11 mouse cellular contexts compared by ENCODE assay signal in the genomic region with DNA sequence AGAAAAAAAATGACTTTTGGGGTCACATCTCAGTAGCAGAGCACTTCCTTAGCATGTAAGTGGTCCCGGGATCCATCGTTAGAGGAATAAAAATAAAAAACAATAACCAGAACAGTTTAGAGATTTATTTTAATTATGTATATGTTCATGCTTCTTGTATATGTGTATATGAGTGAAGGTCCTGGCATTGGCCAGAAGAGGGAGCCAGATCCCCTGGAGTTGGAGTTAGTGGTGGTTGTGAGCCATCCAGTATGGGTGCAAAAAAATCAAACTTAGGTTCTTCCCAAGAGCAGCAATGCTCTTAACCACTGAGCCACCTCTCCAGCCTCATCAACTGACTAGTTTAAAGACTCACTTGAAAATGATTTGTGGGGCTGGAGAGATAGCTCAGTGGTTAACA. TPM values are rescaled to one million over a fixed set of nuclear protein-coding genes. Genes with fewer than 3 reads are reported as not detected.
A peak's percentile ranks its signal among the peaks of the same experiment; 100 is the strongest.
DNase-seq lines count a peak whose midpoint lies in the region; TF ChIP-seq lines count a peak whose summit lies in the region.
"Had no signal": no experiment of that assay in that cellular context is flagged by ENCODE, and none has a peak within 500 bp of the region (broad histone marks: within the 10 kb centered on the region; RNA-seq: fewer than 3 reads in every experiment).

No protein-coding gene starts in this region.

- no peak overlapping the region for H3K4me3 ChIP-seq in layer of hippocampus, adult 2 months
- H3K4me3 ChIP-seq: heart, embryonic 13.5 days; hindbrain, embryonic 12.5 days; midbrain, embryonic 12.5 days had no signal

- H3K27ac ChIP-seq in layer of hippocampus, adult 2 months: no peak overlapping the region
- H3K27ac ChIP-seq: heart, embryonic 13.5 days; hindbrain, embryonic 12.5 days; midbrain, embryonic 12.5 days had no signal

- DNase-seq in adrenal gland, postnatal 36 days: peak; percentile 20 to 40
- no peak for DNase-seq in adrenal gland, adult 18-20 months (ENCODE audit: low spot score in 2 of 2)
- DNase-seq in layer of hippocampus, adult 2 months (ENCODE audit: low spot score in 2 of 2): no peak
- no peak for DNase-seq in layer of hippocampus, postnatal 10 days (ENCODE audit: low spot score in 2 of 2)
- peak; percentile 61 for DNase-seq in ES-CJ7 (ENCODE audit: low read depth, low spot score)
- DNase-seq in lung, postnatal 14 days: peak; percentile 21
- no peak for DNase-seq in urinary bladder, postnatal 14 days (ENCODE audit: low spot score)
- no peak for DNase-seq in cerebellum, adult 9-11 months

- TF ChIP-seq CTCF in layer of hippocampus, adult 2 months (conservative IDR thresholded peaks at IDR 0.05): peak; percentile 59

RNA-seq across cellular contexts. Expression of gene Kctd15, which starts 40.3 kb away (rescaled TPM):
- 10 to 100 TPM in 1 of 2 experiments, 1 to 10 TPM in 1; 9.0 to 11.3 TPM for total RNA-seq in adrenal gland, postnatal 36 days (2021)
- 1 to 10 TPM; 7.2 to 8.0 TPM for total RNA-seq in adrenal gland, adult 18-20 months (2021)
- 10 to 100 TPM; 11.2 to 11.5 TPM for total RNA-seq in layer of hippocampus, adult 2 months (2021)
- total RNA-seq in layer of hippocampus, postnatal 10 days (2021): 10 to 100 TPM; 19.1 to 24.2 TPM

Comparison
In these comparisons a context has a peak if more than half of its experiments do, and no peak if none do; other contexts are left out.
1. DNase-seq: peak in adrenal gland, postnatal 36 days (2 of 2), ES-CJ7 (single experiment) and lung, postnatal 14 days (single experiment); none in adrenal gland, adult 18-20 months (0 of 2), layer of hippocampus, adult 2 months (0 of 2), layer of hippocampus, postnatal 10 days (0 of 2), urinary bladder, postnatal 14 days (single experiment) and cerebellum, adult 9-11 months (single experiment).